Mouse (Mus musculus): ENCODE results near the gene Mterf4.

- no peak for TF ChIP-seq CTCF (IDR thresholded peaks at IDR 0.05; ENCODE audit: low read depth, low read length)
- TF ChIP-seq GATA1 (IDR thresholded peaks at IDR 0.05; ENCODE audit: borderline replicate concordance, low read length), result no peak
- TF ChIP-seq POLR2AphosphoS5 (IDR thresholded peaks at IDR 0.05; ENCODE audit: insufficient replicate concordance, low read depth, low read length), result no peak
- no peak for TF ChIP-seq TAL1 (conservative IDR thresholded peaks at IDR 0.05; ENCODE audit: low read depth, low read length)
Observed at GRCm38 (mm10) chr1:93268246-93268645, 37.5 kb downstream of the Mterf4 start.
